Mouse (Mus musculus): ENCODE measurements around the gene Pde4d. TPM values are rescaled to one million over a fixed set of nuclear protein-coding genes. Genes with fewer than 3 reads are reported as not detected.

The Pde4d gene
- total RNA-seq, 2 experiments from 2014 or later, result 4.4 to 5.3 TPM

DNA sequence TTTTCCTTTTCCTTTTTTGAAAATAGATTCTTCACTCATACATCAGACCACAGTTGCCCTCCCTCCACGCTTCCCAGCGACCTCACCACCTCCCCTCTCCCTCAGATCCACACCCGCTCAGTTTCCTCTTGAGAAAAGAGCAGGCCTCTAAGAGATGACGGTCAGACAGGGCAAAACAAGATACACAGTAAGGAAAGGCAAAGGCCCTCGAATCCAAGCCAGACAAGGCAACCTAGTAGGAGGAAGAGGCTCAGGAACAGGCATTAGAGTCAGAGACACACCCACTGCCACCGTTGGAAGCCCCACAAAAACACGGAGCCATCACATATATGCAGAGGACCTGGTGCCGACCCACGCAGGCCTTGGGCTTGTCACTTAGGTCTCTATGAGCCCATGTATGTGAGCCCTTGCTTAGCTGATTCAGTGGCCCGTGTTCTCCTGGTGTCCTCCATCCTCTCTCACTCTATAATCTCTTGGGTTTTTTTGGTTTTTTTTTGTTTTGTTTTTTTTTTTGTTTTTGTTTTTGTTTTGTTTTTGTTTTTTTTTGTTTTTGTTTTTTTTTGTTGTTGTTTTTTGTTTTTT, 1097.3 kb downstream of the Pde4d start:
- peak; percentile 30 for ATAC-seq (ENCODE audit: poor library complexity, severe bottlenecking)

DNA sequence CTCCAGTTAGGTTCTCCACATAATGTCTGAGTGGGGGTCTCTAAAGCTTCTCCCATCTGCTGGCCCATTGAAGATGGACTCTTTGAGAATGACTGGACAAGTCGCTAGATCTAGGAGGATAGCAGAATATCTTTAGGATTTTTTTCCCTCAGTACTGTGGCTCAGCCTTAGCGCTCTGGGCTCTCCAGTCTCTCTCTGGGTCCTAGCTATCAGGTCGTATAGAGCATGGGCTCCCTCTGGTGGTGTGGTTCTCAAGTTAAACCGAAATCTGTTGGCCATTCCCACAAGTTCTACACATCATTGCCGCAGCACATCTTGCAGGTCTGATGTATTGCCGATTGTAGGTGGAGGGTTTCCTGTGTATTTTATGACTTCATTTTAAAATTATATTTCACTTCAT, 1098.0 kb downstream of the Pde4d start:
- ATAC-seq (ENCODE audit: poor library complexity, severe bottlenecking), result peak; percentile 85

DNA sequence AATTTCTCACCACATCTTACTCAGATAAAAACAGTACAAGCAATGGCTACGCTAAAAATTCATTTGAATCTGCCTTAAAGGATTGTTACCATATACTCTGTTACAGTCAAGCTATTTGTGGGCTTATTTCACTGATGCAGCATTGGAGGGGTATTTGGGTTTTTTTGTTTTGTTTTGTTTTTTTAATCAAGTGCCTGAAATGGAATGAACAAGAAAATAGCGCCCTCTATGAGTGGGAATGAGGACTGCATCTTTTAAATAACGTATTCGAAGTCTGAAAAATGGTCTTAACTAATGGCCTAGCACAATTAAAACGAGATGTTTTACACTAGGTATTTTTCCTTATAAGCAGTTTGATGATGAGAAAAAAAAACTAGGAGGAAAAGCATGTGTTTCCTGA, 1098.5 kb downstream of the Pde4d start:
- no peak; the same call in 1 of the 2 replicates for ATAC-seq (ENCODE audit: poor library complexity, severe bottlenecking)

DNA sequence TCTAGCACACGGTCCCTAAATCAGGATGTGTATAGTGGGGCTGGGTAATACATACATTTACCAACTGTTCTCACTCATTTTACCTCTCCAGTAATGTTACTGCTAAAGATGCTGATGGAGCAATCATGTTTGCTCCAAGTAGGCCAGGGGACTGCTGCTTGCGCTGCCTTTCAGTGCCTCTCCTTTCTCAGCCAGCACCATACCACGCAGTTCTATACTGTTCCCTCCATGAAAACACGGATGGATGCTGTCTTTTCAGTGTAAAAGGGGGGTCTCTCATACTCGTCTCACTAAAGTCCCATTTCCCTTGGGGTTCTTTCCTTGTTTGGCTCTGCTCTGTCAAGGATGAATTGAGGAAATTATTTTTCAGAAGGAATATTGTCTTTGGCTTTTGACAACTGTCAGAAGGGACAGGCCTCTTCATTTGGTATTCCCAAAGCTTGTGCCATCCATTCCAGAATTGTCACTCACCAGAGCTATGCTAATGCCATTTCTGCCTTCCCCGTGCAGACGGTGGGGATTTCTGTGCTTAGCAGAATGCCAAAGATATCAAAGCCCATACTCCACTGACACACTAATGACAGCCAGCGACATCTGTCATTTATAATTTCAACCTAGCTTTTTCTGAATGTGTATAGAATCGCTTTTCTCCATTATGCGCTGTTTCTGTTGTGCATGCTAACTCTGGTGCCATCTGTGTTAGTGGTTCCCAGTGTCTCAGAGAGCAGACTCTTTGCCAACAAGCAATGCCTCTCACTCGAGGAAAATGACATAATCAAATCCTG, 1099.2 kb downstream of the Pde4d start:
- no peak for ATAC-seq (ENCODE audit: poor library complexity, severe bottlenecking)

DNA sequence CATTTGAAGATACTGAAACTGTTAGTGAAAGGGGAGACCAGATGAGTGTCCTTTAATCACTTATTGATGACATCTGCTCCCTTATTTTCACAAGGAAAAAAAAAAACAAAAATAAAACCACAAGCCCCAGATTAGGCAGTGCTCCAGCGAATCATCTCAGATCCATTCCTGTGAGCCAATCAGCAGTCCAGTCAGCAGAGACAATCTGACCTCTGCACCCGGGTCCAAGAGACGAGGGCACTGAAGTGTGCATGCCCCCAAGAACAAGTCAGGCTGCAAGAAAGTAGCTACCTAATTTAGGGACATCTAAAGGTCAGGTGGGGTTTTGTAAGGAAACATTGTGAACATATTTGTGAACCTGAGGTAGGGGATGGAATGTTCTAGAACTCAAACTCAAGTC, 1102.1 kb downstream of the Pde4d start:
- ATAC-seq (ENCODE audit: poor library complexity, severe bottlenecking), result no peak

DNA sequence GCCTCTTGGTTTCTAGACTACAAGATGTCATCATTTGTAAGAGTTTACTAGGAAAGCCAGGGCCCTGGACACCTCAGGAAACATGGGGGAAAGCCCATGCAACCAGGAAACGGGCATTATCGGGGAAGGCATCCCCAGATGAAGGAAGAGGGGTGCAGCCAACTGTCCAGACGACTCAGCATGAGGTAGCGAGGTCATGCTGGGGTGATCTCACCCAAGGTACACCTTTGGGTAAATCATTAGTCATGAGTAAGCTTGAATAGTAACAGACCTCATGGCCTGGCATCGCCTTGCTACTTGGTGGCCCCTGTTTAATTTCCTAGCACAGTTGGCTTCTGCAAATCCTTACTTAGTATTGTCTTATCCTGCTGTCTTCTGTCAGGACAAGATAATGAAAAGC, 1105.8 kb downstream of the Pde4d start:
- no peak for ATAC-seq (ENCODE audit: poor library complexity, severe bottlenecking)

DNA sequence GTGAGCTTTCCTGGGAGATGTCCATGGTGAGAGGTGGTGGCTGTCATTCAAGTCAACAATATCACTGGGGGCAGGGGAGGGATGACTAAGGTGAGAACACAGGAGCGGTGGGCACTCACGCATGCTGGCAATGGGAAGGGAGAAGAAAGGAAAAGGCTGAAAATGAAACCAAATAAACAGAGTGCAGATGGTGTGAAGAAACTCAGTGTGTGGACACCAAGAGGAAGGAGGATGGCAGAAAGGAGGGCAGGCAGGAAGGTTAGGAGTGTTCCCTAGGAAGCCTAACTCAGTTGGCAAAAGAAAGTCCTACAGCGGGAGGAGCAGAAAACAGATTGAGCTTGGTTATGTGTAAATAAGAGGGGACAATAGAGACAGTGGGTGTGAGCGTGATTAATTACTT, 1107.1 kb downstream of the Pde4d start:
- no peak for ATAC-seq (ENCODE audit: poor library complexity, severe bottlenecking)

DNA sequence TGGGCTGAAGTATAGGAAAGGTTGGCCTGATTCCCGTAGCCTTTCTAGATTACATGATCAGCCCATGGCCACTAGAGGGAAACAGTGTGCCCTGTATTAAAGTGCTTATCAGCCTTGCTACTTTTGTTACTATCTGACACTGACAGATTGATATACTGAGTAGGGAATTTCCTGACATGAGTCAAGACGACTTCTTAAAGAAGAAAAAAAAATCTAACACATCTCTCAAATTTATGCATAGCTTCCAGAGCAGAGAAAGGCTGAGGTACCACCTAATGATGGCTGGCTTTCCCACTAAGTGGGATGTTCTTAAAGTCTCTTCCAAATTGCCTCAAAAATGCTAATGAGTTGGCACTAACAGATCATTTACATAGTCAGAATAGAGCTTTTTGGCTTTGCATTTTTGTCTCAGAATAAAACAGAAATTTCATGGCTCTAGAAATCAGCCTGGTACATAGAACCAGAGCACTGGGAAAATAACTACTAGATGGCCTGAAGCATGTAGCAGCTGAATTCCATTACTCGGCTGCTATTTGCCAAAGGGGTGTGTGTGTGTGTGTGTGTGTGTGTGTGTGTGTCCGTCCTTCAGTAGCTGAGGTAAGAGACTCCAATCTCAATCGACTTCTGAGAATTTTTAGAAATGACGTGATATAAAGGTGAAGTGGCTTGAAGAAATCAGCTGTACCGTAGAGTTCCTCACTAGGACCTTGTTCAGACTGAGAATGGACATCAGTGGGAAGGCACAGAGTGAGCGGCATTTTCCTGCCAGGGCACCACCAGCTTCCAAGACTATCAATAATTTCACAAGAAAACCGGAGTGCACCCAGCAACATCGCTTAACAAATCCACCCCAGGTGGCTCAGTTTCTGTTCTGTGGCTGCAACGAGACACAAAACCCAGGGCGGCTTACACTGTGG, 1108.9 kb downstream of the Pde4d start:
- ATAC-seq (ENCODE audit: poor library complexity, severe bottlenecking), result peak; percentile 63

DNA sequence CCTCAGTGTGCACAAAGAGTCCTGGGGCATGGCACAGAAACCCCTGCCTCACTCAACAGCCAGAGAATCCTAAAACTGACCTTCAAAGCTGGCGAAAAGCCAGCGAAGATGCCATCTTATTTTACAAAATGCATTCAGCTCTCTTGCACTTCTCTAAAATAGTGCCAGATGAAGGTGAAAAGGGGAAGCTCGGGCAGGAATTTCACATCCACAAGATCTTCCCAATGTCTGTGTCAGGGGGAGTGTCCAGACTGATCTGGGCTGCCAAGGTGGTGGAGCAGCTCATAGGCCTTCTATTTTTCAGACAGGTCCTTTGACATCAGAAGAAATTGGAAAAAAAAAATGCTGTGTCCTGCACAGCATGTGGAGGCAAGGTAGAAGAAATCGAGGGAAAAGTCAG, 1110.5 kb downstream of the Pde4d start:
- peak; percentile 68 for ATAC-seq (ENCODE audit: poor library complexity, severe bottlenecking)

DNA sequence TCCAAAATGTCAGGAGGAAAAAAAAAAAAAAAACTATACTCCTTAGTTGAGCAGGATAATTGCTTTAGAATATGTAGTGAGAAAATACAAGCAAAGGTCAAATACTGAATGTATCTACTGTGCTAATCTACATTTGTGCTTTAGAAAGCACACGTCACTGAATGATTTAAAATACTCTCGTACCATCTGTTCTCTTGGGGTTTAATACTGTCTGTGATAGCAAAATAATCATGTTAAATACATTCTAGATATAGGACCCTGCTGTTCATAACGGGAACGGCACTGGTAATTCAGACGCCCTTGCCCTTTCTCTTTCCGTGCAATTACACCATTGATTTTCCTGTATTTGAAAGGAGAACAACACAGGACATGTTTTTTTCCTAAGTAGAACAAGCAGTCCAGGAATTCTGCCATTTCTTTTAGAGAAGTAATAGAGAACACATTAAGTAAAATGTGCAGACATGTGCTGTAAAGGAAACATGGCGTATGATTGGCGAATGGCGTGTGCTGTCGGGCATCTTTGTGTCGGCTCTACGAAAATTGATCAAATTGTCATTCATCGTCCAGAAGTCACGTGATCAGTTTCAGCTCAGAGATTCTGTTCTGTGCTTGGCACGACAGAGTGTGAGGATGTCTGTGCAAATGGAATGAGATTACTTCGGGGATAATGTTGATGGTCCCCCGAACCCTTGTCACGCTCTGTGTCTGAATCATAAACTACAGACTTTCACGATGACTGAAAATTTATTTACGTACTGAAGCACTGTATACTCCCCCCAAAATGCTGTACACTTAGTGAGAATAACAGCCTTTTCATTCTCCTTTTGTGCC, 1119.1 kb downstream of the Pde4d start:
- no peak for ATAC-seq (ENCODE audit: poor library complexity, severe bottlenecking)

DNA sequence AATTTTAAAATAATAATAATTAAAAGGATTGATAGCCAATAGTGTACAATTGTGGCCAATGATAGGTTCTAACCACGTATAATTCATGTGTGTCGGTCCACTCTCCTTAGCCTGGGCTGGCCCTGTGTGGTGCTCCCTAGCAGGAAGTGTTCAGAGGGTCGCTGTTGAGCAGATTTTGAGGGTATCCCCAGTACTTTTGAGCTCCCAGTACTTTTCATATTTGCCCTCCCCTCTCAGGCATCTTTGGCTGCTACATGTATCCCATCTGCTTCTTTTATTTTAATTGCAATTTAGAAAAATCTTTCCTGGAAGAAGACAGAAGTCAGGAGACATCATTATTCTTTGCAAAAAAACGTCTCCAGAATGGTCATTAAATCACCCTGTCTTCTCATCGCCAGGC, 1119.7 kb downstream of the Pde4d start:
- ATAC-seq (ENCODE audit: poor library complexity, severe bottlenecking), result no peak

DNA sequence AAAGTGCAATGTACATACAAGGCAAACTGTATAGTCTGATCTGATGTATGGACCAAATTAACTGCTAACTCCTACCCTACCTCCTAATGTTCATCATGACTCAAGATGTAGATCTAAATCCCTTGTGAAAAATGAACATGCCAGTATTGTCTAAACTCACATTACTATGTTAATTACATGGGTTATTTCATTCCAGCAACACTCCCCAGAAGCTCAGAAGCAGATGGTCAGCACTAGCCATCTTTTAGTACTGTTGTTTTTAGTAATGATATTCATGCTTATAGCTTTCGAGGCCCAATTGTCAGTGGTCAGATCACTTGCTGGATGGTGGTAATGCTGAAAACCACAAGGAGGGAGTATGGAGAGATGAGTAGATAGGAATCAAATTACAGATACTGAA, 1127.0 kb downstream of the Pde4d start:
- no peak for ATAC-seq (ENCODE audit: poor library complexity, severe bottlenecking)

DNA sequence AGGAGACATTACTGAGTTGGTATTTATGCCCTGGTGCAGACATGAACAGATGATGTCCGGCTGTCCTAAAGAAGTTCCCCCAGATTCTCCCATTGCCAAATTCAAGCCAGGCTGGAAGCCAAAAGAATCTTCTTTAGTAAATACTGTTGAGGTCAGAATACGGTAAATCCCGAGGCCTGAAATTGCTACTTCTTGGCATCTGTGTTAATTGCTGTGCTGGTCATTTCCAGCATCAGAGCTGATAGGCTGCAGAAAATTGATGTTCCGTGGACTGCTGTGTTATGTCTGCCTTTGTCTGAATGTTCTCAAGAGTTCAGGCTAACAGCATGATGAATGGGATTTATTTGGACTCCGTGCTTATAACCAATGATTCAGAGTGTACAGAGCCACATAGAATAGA, 1127.7 kb downstream of the Pde4d start:
- ATAC-seq (ENCODE audit: poor library complexity, severe bottlenecking), result no peak

DNA sequence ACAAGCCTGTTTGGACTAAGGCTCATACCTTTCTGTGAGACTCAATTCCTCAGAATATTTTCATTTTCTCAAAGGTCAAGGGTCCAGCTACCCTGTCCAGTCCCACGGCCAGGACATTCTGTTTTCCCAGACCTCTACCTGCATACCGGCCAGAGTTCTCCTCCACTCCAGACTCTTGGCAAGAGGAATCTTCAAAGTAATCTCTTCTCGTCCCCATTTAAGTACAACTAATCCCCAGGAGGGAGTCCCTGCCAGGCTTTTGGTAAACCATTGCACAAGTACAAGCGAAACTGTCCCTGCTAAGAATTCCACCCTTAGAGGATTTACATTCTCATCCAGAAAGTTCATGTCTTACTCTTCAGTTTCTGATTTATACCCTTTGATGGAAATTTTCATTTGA, 1128.2 kb downstream of the Pde4d start:
- no peak for ATAC-seq (ENCODE audit: poor library complexity, severe bottlenecking)

DNA sequence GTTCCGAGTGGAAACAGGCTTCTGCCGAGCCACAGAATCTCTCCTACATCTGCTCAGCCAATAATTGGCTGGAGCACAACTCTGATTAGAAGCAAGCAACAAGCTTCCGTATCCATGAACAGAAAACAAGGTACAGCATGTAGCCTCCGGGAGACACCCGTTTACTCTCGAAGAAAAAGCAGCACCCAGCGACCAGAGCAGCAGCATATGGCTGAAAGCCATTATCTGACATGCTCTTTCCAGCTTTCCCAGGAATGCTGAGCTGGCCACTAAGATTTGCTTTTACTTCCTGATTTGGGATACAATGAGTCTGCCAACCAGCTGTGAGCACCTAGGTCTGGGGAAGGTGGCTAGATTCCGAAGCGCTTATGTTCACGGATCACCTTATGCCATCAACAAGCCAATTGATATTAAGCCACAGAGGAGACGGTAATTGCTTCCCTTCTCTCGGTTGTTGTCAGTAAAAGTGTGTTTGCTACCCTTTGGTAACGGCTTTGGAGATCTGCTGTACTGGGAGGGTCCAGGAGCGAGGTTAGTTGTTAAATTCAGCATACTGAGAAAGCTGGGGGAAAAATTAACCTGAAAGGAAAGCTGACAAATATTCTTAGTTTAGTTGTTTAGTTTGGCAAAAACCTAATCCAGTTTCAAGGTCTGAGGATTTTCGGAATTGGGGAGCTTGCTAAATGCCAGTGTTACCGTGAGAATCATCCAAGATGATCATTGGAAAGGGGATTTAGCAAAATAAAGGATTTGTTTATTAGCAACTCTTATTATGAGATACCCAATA, 1131.7 kb downstream of the Pde4d start:
- no peak for ATAC-seq (ENCODE audit: poor library complexity, severe bottlenecking)

DNA sequence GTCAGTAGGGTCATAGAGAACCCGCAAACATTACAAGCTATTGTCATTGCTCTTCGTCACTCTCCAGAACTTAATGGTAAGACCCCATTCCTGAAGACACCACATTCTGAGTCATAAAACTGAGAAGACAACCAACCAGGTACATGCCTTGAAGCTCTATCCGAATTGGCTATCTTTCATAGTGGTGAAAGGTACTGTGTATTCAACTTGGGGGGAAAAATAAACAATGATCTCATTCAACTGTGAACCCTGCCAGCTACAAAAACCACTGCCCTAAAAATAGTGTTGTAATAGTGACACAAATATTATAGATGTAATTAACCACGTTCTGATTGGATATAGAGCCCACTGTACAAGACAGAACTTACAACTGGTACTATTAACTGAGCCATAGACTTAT, 1140.3 kb downstream of the Pde4d start:
- ATAC-seq (ENCODE audit: poor library complexity, severe bottlenecking), result no peak

DNA sequence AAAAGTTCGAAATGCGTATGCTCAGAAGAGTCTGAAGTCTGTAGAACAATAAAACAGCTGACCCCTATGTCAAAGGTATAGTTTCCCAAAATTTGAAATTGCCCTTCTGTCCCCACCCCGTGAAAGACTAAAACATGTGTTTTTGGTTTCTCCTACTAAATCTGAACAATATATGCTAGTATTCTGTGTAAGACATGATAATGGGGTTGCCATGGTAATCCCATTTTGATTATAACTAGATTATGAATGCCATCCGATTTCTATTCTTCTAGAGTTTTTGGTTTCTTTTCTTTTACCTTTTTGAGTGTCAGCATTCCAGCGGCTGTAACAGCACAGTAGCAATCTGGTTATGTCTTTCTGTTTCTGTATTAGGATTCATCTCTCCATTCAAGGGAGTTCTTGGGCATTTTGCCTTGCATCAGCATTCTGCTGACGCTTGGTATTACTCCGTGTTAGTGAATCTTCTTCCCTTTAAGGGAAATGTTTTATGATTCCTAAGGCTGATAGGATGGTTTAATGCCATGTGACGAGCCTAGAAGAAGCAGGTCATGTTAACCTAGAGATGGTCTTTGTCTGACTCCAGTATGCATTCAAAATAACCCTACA, 1142.5 kb downstream of the Pde4d start:
- ATAC-seq (ENCODE audit: poor library complexity, severe bottlenecking), result no peak

DNA sequence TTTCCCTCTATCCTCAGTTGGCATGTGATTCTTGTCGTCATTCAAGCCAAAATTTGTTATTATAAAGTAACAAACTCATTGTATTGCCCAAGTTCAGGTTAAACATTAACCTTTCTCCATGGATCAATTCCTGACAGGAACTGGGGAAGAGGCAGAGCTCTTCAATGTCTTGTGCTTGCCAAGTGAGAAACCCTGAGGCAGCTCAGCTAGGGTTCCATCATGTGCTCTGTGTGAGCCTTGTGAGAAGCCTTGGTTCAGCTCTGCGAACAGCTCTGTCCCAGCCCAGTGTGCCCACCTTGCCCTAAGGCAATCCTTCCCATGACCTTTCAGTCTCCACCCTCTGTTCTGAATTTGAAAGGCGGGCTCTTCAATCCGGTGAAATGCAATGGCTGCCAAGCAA, 1150.0 kb downstream of the Pde4d start:
- no peak for ATAC-seq (ENCODE audit: poor library complexity, severe bottlenecking)

DNA sequence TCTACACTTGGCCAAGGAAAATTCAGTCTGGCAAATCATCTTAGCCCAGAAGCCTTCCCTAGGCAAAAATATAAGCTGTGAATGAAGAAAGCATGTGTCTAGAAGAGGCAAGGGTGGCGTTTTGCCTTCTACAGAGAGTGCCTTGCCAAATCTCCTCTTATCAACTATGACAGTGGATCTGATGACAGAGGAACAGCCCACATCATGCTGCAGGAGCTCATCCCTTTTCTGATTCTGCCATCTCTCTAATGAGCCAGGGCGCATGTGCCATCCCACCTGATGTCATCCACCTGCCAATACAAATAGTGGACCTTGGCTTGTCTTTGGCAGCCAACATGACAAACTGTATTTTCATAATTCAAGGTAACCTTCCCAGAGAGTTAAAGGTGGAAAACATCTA, 1154.3 kb downstream of the Pde4d start:
- no peak for ATAC-seq (ENCODE audit: poor library complexity, severe bottlenecking)

DNA sequence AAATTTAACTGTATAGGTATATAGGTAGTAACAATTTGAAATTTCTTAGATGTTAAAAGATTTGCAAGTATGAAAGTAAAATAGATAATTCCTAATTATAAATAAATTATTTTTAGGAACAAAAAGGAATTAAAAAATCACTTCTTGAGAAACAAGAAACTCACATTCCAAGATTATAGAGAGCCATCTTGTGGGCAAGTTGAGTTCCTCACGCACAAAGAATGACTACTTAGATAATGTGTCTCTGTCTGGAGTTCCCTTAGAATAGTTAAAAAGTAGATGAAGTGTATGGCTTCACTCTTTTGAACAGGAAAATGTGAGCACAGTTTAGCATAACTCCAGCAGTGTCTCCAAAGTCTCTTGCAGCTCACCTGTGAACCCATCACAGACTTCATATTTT, 1155.4 kb downstream of the Pde4d start:
- ATAC-seq (ENCODE audit: poor library complexity, severe bottlenecking), result no peak

Measured in megakaryocyte, adult 5-6 weeks (primary cell).